Mouse (Mus musculus): ENCODE data around the gene Cox6b2. TPM values are rescaled to one million over a fixed set of nuclear protein-coding genes. Genes with fewer than 3 reads are reported as not detected.
A peak's percentile ranks its signal among the peaks of the same experiment; 100 is the strongest.

Cox6b2 gene
- total RNA-seq, 2 experiments from 2014 or later, result 2.6 to 2.9 TPM

DNA sequence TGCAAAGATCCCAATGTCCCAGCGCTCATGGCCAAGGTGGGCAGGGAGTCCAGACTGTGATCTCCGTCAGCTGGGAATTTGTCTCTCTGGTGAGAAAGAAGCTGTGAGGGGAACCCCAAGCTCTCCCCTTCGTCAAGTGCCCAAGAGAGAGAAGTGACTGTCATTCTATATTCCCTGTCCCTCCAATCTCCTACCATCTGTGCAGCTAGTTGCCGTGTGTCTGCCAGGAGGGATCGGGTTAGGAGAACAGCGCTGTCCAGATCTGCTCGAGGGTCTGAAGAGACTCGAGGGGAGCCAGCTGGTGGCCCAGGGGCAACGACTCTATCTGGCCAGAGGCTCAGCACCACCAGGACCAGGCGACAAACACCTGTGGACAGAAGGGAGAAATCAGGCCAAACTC, 23.2 kb upstream of the Cox6b2 start:
- DNase-seq, result no peak
- intact Hi-C loops (cut with DNase I; ENCODE audit: low total_unique reads), result no loop called here

DNA sequence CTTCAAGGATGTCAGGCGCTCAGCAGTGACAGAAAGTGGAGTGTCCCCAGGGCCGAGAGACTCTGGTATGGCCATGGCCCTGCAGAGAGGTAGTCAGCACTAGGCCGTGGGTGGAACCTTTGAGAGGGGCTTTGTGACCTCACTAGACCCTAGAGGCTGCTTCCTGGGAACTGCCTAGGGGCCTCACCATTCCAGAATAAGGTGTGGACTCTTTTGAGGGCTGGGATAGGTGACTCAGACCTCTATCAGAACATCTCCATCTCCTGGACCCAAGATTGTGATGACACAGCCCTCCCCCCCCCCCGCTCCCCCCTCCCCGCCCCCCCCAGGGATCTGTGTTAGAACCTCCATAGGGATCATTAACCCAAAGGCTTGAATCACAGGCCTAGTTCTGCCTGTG, 18.3 kb upstream of the Cox6b2 start, which contains the start of gene Fam71e2:
Gene Fam71e2, minus strand, starts transcription at position 101 of the 400 bp plus-strand sequence.
- intact Hi-C loops (cut with DNase I; ENCODE audit: low total_unique reads), result no loop called here

DNA sequence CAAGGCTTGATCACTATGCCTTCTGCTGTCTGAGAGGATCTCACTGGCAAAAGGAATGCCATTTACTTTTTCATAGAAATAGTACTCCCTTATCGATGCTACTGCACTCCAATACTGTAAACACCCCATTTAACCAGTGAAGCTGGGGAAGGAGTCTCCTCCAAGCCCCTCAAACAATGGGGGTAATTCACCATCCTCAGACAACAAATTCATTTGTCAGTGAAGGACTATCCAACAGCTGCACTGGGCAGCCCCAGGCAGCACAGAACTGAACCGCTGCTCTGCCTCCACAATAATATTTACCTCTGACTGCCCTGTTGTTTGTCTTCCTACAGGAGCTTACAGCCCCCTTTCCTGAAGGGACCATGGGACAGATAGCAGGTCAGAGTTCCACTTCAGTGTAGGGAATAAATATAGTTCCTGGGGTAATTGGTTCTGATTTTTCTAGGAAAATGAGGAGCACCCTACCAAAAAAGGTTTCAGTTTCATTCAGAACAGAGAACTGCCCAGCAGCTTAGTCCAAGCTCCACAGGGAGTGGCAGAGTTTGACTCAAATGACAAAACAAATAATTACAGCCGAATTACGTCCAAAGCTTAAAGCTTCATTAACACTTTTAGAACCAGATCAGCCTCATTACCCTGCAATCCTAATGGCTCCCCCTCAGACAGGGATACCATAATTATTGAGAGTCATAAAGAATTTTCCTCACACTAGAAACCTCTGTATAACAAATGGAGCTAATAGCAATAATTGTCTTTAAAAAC, 12.2 kb upstream of the Cox6b2 start:
- DNase-seq, result no peak
- intact Hi-C loops (cut with DNase I; ENCODE audit: low total_unique reads), result no loop called here

More for the DNA sequence above, 18.3 kb upstream of the Cox6b2 start, which contains the start of gene Fam71e2:
- DNase-seq, result no peak

DNA sequence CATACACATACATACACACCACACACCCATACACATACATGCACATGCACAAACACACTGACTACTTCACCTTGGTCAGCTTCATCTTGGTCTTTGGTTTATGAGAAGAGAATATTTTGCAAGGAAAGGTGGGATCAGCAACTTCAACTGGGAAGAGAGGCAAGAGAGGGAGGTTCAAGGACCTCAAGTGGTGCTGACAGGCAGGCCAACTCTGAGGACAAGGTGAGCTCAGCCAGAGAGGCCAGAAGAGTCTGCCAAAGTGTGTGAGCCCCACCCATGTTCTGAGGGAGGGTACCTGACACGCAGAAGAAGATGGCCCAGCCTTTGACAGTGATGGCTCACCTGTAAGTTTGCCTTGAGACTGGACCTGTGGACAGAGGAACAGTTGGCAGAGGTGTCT, 6.8 kb upstream of the Cox6b2 start:
- DNase-seq, result no peak
- intact Hi-C loops (cut with DNase I; ENCODE audit: low total_unique reads), result no loop called here

DNA sequence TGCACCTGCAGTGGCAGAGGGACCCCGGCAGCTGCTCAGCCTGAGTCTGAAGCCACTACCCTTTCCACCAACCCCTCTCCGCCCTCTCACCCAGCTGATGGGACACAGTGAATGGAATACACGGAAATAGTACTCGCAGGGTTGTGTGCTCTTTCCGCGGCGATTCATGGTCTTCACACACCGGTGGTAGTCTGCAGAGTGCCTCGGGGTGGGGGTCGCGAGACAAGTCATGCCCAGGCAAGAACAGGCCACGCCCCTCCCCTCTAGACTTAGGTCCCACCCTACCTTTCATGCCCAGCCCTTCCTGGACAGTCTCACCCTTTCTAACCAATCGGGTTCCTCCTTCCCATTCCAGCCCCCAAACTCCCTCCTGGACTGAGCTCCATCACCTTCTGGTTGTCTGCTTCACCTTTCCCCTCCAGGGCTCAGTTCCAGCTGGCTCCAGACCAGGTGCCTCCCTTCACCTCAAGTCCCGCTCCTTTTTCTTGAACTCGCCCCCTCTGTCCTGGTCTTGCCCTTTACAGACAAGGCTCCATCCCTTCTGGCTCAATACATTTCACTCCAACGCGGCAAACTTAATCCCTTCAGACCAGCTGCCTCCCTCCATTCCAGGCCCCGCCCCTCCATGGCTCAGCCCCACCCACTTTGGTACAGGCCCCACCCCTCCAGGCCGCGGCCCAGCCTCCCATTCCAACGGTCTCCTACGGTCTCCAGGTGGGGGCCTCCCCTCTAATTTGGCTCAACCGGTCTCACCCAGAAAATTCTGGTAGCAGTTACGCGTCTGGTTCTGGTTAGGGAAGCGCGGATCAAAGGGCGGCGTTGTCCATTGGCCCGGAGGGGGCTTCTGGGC, 698 bp downstream of the Cox6b2 start:
- DNase-seq, result no peak
- intact Hi-C loops (cut with DNase I; ENCODE audit: low total_unique reads), result no loop called here

DNA sequence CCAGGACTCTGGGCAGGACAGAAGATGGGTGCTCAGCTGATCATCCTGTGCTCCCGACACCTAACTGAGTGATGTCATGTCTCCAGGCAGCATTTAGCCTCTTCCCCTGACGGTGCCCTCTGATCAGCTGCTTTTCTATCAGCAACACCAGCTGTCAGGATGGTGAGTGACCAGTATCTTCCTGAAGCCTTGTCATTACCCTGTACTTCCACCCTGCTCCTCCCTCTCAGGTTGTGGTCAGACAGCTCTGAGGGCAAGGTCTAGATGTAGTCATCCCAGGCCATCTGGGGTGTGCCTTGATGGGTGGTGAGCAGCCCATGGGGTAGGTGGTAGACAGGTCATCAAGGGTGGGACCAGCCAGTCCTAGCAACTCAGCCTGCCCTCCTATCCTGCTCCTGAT, 3.7 kb downstream of the Cox6b2 start:
- intact Hi-C loops (cut with DNase I; ENCODE audit: low total_unique reads), result no loop called here
- DNase-seq, result no peak

DNA sequence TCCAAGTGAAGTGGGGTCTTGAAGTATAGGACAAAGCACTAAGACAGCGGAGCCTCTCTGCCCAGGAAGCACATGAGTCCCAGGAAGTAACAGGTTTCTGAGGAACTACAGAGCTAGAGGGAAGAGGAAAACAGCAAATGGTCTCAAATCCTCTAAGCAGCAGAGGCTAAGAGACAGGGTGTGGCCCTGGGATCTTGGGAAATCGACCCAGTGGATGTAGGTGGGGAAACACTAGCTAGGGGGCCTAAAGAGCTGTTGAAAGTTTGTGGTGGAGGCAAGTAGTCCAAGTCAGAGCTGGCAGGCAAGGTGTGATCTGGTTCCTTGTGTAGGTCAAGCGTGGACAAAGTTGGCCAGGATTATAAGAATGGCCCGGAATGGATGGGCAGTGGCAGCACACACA, 4.6 kb downstream of the Cox6b2 start:
- DNase-seq, result no peak
- intact Hi-C loops (cut with DNase I; ENCODE audit: low total_unique reads), result no loop called here

DNA sequence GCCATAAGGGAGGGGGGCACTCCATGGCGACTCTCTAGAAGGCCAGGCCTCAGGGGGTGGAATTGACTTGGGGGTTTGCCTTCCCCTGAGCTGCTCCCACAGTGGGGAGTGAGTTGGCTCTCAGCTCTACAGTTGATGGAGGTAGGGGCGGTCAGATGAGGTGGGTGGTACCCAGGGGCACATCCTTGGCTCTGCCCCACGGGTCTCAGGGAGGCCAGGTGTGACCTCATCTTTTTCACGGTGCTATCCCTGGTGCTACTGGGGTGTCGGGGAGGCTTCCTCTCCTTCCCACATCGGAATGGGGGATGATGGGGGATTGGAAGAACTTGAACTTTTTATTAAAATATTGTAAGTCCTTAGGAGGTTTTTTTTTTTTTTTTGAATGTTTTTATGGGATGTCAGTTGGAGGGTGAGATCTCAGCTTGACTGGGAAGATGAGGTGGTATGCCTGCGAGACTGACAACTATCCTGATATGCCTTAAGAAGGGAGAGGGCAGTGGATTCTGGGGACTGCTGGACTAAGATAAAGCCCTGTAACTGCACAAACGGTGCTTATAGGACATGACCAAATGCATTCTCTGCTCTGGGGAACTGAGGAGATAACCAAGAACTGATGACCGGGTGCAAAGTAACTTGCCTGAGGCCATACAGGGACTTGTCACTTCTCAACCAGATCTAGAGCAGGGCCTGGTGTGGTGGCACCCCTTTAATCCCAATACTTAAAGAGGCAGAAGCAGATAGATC, 5.6 kb downstream of the Cox6b2 start:
- no peak for DNase-seq
- intact Hi-C loops (cut with DNase I; ENCODE audit: low total_unique reads), result no loop called here

DNA sequence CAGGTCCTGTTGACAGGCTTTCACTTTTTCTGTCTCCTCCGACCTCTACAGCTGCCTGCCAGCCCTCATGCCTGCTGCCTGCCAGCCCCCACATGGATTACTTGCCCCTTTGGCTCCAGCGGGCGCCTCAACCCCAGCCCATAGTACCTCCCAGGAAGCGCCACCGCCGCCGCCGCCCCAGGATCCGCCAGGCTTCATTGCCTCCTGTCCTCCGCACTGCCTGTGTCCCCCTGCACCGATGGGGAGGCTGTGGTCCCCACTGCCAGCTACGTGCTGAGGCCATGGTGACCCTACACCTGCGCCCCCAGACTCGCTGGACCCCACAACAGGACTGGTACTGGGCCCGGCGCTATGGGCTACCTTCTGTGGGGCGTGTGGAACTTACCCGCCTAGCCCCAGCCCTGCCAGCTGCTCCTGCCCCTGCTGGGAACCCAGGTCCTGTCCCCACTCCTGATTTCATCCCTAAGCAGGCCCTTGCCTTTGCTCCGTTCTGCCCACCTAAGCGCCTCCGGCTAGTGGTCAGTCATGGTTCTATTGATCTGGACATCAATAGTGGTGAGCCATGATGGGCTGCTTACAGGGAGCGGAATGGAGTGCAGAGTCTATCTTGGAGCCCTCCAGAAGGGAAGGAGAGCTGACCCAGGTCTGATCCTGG, 6.4 kb downstream of the Cox6b2 start:
- intact Hi-C loops (cut with DNase I; ENCODE audit: low total_unique reads), result no loop called here
- no peak for DNase-seq

DNA sequence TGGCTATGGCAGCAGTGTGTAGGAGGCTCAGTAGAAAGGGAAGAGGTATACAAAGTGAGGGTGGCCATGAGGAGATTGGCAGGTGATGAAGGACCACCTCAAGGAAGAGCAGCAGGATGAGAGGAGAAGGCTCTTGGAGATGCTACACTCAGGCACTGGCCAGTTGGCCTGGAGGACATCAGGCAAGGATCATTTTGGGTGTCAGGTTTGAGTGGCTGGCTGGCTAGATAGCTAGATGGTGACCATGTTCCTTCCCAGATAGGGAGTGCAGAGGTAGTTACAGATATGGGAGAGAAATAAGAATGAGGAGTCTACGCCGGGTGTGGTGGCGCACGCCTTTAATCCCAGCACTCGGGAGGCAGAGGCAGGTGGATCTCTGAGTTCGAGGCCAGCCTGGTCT, 8.0 kb downstream of the Cox6b2 start:
- intact Hi-C loops (cut with DNase I; ENCODE audit: low total_unique reads), result loop anchor here (5.0 kb wide), 1 partner anchor 37 kb away; the partner anchor contains the start of genes Il11 and Tmem190
- DNase-seq, result no peak

DNA sequence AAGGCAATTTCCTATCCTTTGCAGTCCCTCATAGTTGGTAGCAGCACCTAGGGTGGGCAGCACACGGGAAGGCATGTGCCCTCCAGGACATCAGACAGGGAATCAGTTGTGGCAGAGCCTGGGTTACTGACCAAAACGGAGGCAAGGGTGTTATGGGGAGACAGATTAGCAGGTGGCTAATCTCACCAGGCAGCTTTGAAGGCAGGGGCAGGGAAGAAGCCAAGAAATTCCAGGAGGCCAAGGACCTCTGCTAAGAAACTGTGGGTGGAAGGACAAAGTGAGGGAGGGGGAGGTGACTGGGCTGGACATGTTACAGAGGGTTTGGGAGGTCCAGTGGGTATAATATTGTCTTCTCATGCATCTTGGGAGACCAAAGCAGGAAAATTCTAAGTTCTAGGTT, 9.5 kb downstream of the Cox6b2 start:
- no peak for DNase-seq
- intact Hi-C loops (cut with DNase I; ENCODE audit: low total_unique reads), result loop anchor here (5.0 kb wide), 1 partner anchor 39 kb away; the partner anchor contains the start of genes Il11 and Tmem190

DNA sequence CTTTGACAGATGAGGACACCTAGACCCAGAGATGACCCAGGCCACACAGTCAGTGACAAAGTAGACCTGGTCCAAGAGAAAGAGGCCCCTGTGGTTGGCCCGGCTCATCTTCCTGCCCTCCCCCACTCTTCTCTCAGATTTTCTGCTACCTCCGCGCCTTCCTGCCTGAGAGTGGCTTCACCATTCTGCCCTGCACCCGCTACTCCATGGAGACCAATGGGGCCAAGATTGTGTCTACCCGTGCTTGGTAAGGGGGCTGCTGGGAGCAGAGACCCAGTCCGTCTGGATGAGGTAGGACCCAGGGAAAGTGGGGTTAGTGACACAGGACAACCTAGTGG, 10.4 kb downstream of the Cox6b2 start:
- intact Hi-C loops (cut with DNase I; ENCODE audit: low total_unique reads), result loop anchor here (5.0 kb wide), 1 partner anchor 40 kb away; the partner anchor contains the start of genes Il11 and Tmem190

DNA sequence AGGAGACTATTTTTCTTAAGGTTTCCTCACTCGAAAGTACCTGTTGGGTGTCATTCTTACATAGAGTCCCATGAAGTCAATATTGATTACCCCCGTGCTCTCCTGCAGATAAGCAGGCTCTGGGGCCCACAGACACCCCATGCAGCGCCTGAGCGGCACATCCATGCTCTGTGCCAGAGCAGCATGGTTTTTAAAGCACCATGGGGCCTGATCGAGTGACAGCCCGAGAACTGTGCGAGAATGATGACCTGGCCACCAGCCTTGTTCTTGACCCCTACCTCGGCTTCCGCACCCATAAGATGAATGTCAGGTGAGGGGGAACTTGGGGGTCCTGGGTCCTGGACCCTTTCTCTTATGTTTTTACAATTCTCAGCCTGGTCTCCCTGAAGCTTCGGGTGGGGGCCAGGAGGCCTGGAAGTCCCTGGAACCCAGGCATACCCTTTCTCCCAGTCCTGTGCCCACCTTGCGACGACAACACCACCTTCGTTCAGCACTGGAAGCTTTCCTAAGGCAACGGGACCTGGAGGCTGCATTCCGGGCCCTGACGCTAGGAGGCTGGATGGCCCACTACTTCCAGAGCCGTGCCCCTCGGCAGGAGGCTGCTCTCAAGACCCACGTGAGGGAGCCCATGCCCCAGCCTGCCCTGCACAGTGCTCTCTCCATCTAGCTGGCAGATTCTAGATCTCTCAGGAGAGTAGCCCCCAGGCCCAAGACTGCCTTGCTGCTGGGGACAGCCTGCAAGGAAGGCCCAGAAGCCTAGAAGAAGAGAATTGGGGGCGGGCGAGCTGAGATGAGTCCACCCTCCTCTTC, 11.0 kb downstream of the Cox6b2 start:
- no peak for DNase-seq
- intact Hi-C loops (cut with DNase I; ENCODE audit: low total_unique reads), result loop anchor here (5.0 kb wide), 1 partner anchor 40 kb away; the partner anchor contains the start of genes Il11 and Tmem190

More for the DNA sequence above, 10.4 kb downstream of the Cox6b2 start:
- DNase-seq, result no peak

DNA sequence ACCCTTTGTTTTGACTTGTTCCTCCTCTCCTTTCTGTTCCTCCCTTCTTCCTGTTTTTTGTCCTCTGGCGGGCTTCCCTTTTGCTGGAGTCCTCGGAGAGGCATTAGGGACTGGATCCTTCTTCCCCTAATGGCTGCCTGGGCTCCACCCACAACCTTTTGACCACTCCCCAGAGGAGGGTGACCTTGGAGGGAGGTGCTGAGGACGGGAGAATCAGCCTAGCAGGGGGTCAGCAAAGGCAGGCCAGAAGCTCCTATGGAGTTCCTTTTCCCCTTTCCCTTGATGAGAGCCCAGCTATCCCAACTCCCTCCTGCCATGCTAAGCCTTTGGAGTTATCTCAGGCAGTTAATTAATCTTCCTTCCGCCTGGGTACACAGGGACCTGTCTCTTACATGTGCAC, 11.7 kb downstream of the Cox6b2 start:
- DNase-seq, result peak; percentile 71
- intact Hi-C loops (cut with DNase I; ENCODE audit: low total_unique reads), result loop anchor here (5.0 kb wide), 1 partner anchor 41 kb away; the partner anchor contains the start of genes Il11 and Tmem190

DNA sequence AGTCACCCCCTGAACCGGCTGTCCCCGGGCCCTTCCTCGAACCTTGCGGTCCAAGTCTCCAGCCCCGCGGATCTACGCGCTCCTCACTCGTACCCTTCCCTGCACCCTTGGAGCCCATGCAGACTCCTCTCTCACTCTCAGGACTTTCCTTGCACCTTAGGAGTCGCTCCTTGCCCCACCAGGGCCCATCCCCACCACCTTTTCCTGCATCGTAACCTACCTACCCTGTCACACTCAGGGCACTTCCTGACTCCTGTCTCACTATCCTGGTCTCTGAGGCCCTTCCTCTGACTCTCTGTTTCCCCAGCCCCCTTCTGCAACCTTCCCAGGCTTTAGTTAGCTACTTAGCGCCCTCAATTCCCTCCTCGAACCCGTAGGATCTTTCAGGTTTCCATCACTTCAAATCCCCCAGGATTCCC, 12.6 kb downstream of the Cox6b2 start:
- intact Hi-C loops (cut with DNase I; ENCODE audit: low total_unique reads), result loop anchor here (5.0 kb wide), 1 partner anchor 42 kb away; the partner anchor contains the start of genes Il11 and Tmem190
- no peak for DNase-seq

DNA sequence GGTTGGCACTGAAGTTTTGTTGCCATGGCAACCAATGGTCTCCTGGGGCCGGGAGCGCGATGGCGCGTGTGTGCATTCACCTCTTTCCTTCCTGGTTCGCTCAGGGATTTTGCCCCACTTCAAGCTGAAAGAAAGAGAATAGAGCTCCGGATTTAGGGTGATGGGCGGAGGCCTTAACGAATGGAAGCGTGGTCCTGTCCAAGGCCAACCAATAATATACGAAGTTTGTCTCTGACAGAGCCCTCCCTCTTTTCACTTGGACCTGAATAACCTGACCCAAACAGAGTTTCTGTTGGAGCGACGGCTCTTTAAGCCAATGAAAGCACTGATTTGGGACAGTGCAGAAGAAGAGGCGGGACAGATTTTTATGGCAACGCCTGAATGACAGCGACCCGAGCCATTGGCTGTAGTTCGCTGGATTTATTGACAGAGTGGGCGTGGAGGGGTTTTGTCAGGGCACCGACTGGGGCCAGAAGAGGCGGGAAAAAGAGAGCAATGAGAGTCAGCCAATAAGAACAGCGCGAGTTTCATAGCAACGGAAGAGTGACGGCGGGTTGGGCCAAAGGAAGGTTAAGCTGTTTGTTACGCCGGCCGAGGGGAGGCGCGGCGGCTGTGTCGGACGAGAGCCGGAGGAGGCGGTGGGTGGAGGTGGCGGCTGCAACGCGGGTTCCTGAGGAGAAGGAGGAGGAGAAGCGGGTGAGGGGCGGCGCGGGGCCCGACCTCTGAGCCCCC, 13.2 kb downstream of the Cox6b2 start, which contains the start of gene Kmt5c:
Gene Kmt5c, plus strand, starts transcription at position 572 of the 732 bp plus-strand sequence.
- intact Hi-C loops (cut with DNase I; ENCODE audit: low total_unique reads), result loop anchor here (5.0 kb wide), 1 partner anchor 43 kb away; the partner anchor contains the start of genes Il11 and Tmem190
- peak; percentile 96 for DNase-seq

DNA sequence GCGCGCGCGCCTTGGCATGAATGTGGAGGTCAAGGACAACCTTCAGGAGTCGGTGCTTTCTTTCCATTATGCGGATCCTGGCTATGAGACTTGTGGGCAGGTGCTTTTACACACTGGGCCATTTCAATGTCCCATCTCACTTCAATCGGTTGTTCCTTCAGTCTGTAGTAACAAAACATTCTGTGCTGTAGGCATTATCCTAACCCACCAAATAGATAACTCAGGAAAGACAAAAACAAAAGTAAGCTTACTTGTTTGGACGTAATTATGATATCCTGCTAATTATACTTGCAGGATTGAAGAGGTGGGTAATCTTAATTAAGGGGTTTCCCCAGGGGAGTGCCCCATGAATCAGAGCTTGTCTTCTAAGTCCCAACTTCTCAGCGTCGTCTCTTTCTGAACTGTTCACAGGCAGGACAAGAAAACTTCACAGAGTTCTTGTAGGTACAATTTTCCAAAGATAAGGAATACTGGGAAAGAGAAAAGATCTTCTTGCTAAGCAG, 13.8 kb downstream of the Cox6b2 start:
- DNase-seq, result no peak
- intact Hi-C loops (cut with DNase I; ENCODE audit: low total_unique reads), result no loop called here
